Mouse (Mus musculus): ENCODE measurements around the gene Usp32. TPM values are rescaled to one million over a fixed set of nuclear protein-coding genes. Genes with fewer than 3 reads are reported as not detected.

The Usp32 gene
- 10 to 100 TPM; 54.2 to 68.3 TPM for total RNA-seq (2023)

GRCm38 (mm10) chr11:85139581-85140540 is at the start of gene Usp32:
Usp32 (minus strand) TSS chr11:85140161.

DNA sequence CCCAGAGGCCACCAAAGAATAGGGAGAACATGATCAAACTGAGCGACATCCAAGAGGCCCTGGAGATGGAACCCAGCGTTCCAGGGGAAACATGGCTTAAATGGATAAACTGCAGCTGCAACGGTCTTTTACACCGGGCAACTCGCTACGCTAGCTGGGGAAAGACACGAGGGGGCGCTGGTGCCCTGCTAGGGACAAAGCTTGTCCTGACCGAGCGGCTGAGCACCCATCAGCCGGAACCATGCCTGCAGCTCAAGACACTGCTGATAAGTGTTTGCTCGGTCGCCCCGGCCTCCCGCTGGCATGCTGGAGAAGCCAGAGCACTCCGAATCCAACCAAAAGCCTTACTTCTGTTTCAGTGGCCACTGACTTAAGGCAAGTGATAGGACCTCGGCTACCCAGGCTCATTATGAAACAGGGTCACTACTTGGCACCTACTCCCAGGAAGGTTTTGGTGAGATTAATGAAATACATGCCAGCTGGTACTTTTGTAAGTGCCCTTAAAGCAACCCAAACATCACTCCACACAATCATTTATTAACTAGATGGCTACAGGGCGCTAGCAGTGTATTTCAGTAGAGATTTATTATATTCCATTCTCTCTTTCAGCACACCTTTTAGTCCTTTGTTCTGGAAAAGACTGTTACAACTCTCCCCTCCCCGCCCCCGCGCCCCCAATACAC is 30.2 kb upstream of the Usp32 start, which contains the start of gene 1700125H20Rik:
1700125H20Rik (plus strand) TSS at position 347 of the 683 bp plus-strand sequence.

GRCm38 (mm10) chr11:84957591-84958270 is 182.2 kb downstream of the Usp32 start, which contains the start of gene Car4:
Car4 (plus strand) TSS chr11:84957786.

Other genes with a start within 250 kb of the Usp32 start
- 10 to 100 TPM; 10.4 to 12.5 TPM for gene Znhit3, start 223.8 kb downstream of the Usp32 start, total RNA-seq (2023)
- gene Car4, start 182.4 kb downstream of the Usp32 start, total RNA-seq (2023) = not detected
- not detected for gene 1700125H20Rik, start 30.2 kb upstream of the Usp32 start, total RNA-seq (2023)
- gene Appbp2, start 95.0 kb upstream of the Usp32 start, total RNA-seq (2023) = 10 to 100 TPM; 22.0 to 22.9 TPM
- gene Ppm1d, start 171.1 kb upstream of the Usp32 start, total RNA-seq (2023) = 10 to 100 TPM; 28.4 to 29.3 TPM
- gene Bcas3, start 213.0 kb upstream of the Usp32 start, total RNA-seq (2023) = 10 to 100 TPM; 45.3 to 50.8 TPM